Mouse (Mus musculus): ENCODE data around the gene Pcsk4. TPM values are rescaled to one million over a fixed set of nuclear protein-coding genes. Genes with fewer than 3 reads are reported as not detected.

Gene Pcsk4
- total RNA-seq, 2 experiments from 2014 or later = 4.8 to 6.9 TPM

DNA sequence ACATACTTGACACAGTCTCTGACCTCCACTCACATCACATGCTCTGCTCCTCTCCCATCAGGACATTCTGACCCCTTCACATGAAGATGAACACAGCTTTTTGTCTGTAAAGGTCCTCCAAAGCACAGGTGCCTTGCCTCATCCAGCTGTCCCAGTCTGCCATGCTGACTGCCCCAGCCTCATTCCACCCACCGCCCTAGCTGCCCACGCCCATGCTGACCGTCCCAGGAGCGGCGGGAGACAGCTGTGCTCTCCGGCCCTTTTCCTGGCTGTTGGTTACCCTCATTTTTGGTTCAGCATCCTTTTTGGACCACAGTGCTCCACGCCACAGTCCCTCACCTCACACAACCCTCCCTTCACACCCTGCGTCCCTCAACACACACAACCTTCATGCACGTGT, 50.9 kb downstream of the Pcsk4 start:
- no peak for DNase-seq (ENCODE audit: low spot score in 2 of 2)

DNA sequence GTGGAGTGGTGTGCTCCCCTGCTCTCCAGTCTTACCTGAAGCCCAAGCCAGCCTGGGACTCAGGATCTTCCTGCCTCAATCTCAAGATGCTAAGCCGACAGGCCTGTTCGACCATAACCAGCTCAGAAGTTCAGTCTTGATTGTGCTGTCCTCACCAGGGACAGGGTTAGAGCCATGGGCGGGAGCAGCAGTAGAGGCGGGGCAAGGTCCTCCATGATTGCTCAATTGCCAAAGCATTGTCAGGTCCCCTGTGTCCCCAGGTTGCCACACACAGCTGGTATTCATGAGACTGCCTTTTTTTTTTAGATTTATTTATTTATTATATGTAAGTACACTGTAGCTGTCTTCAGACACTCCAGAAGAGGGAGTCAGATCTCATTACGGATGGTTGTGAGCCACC, 53.1 kb downstream of the Pcsk4 start:
- DNase-seq (ENCODE audit: low spot score in 2 of 2) = no peak

GRCm38 (mm10) chr10:80273847-80274246, 55.5 kb downstream of the Pcsk4 start:
- no peak for DNase-seq (ENCODE audit: low spot score in 2 of 2)

DNA sequence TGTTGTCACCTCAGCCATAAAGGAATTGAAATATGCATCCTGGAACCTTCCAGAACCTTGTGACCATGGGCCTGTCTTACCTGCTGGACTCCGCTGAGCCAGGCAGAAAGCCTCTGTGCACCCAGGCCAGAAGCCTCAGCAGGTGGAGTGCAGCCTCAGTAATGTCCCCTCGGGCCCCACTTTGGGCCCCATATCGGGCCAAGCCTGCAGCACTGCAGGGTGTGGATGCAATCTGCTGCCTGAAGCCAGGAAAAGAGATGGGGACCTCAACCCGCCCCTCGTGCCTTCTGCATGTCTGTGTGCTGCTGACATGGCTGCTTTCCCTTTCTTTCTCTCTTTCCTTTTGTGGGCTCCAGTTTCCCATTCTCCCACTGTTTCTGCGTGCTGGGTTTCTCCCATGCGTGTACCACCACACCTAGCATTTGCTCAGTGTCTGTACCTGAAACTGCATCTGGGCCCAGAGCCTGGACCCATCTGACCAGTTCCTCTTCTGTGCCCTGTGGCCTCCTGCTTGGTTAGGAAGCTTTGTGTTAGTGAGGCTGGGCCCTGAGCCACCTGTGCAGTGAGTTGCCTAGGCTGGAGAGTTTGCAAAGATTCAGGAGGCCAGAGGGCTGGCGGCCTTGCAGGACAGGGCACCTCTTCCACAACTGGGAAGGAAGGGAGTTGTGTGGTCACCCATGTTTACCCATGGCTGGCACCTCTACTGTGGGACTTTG, 57.3 kb downstream of the Pcsk4 start:
- no peak for DNase-seq (ENCODE audit: low spot score in 2 of 2)

Small RNAs within 50 kb of the gene (microRNA-seq; reads per million reads assigned to microRNA genes)
- gene Mir6911 = 0.42 to 2.5 reads per million in 2 experiments

Other genes starting within 250 kb of the Pcsk4 start
- gene Sbno2, start 223.9 kb downstream of the Pcsk4 start, total RNA-seq (2021) = 10 to 100 TPM; 16.8 to 18.8 TPM
- 100 to 1,000 TPM; 108 to 109 TPM for gene Stk11, start 213.7 kb downstream of the Pcsk4 start, total RNA-seq (2021)
- 100 to 1,000 TPM; 367 to 371 TPM for gene Atp5d, start 190.9 kb downstream of the Pcsk4 start, total RNA-seq (2021)
- gene Cbarp, start 188.7 kb downstream of the Pcsk4 start, total RNA-seq (2021) = 100 to 1,000 TPM; 418 to 437 TPM
- 100 to 1,000 TPM; 105 TPM for gene Midn, start 181.2 kb downstream of the Pcsk4 start, total RNA-seq (2021)
- gene Cirbp, start 163.5 kb downstream of the Pcsk4 start, total RNA-seq (2021) = 10 to 100 TPM; 89.7 to 94.6 TPM
- 1 to 10 TPM; 6.8 to 7.0 TPM for gene 1600002K03Rik, start 156.6 kb downstream of the Pcsk4 start, total RNA-seq (2021)
- 1 to 10 TPM; 7.0 to 8.2 TPM for gene Efna2, start 150.0 kb downstream of the Pcsk4 start, total RNA-seq (2021)
- gene Mum1, start 103.1 kb downstream of the Pcsk4 start, total RNA-seq (2021) = 10 to 100 TPM; 32.2 to 39.3 TPM
- 100 to 1,000 TPM; 219 to 232 TPM for gene Ndufs7, start 80.4 kb downstream of the Pcsk4 start, total RNA-seq (2021)
- gene Gamt, start 68.5 kb downstream of the Pcsk4 start, total RNA-seq (2021) = 10 to 100 TPM; 16.2 to 21.2 TPM
- gene Dazap1, start 68.0 kb downstream of the Pcsk4 start, total RNA-seq (2021) = 10 to 100 TPM; 75.6 to 81.7 TPM
- 1,000 to 10,000 TPM in 1 of 2 experiments, 100 to 1,000 TPM in 1; 965 to 1,061 TPM for gene Rps15, start 37.0 kb downstream of the Pcsk4 start, total RNA-seq (2021)
- 100 to 1,000 TPM; 106 to 109 TPM for gene Apc2, start 33.5 kb downstream of the Pcsk4 start, total RNA-seq (2021)
- gene 2310011J03Rik, start 9.0 kb downstream of the Pcsk4 start, total RNA-seq (2021) = 10 to 100 TPM; 25.1 to 28.5 TPM
- 10 to 100 TPM; 13.4 to 13.5 TPM for gene Reep6, start 455 bp upstream of the Pcsk4 start, total RNA-seq (2021)
- gene Adamtsl5, start 18.9 kb upstream of the Pcsk4 start, total RNA-seq (2021) = 10 to 100 TPM in 1 of 2 experiments, 1 to 10 TPM in 1; 8.8 to 10.4 TPM
- 10 to 100 TPM; 25.8 to 34.6 TPM for gene Plk5, start 27.0 kb upstream of the Pcsk4 start, total RNA-seq (2021)
- 10 to 100 TPM; 20.1 to 20.7 TPM for gene Mex3d, start 58.2 kb upstream of the Pcsk4 start, total RNA-seq (2021)
- gene Mbd3, start 70.1 kb upstream of the Pcsk4 start, total RNA-seq (2021) = 100 to 1,000 TPM; 143 to 166 TPM
- gene Uqcr11, start 77.3 kb upstream of the Pcsk4 start, total RNA-seq (2021) = 100 to 1,000 TPM; 383 to 388 TPM
- 10 to 100 TPM; 25.4 to 29.8 TPM for gene Tcf3, start 104.1 kb upstream of the Pcsk4 start, total RNA-seq (2021)
- gene Onecut3, start 165.3 kb upstream of the Pcsk4 start, total RNA-seq (2021) = not detected
- under 1 TPM; 0.12 to 0.21 TPM for gene Atp8b3, start 209.6 kb upstream of the Pcsk4 start, total RNA-seq (2021)
- gene Rexo1, start 232.1 kb upstream of the Pcsk4 start, total RNA-seq (2021) = 10 to 100 TPM; 41.4 to 42.3 TPM
- gene Klf16, start 247.8 kb upstream of the Pcsk4 start, total RNA-seq (2021) = 10 to 100 TPM; 54.8 to 68.7 TPM